Mouse (Mus musculus) forebrain, embryonic 10.5 days (tissue): ENCODE results near the gene Mitf. TPM values are rescaled to one million over a fixed set of nuclear protein-coding genes. Genes with fewer than 3 reads are reported as not detected.
A peak's percentile ranks its signal among the peaks of the same experiment; 100 is the strongest.

Experiments
- DNase-seq: peaks from one replicate; pipeline ENCODE4 v3.0.0-alpha.2; 2017; ENCODE audit warnings: low spot score; ENCODE audit errors: extremely low spot score
- H3K27ac ChIP-seq: fragments of 300-500 bp; sonication (generic); 2 replicates; pipeline ENCODE4 v1.5.1; 2016; ENCODE audit warnings: mild to moderate bottlenecking
- H3K27me3 ChIP-seq: fragments of 300-500 bp; sonication (generic); 2 replicates; pipeline ENCODE4 v1.6.1; 2016; ENCODE audit warnings: mild to moderate bottlenecking; ENCODE audit not compliant: poor library complexity, severe bottlenecking
- H3K36me3 ChIP-seq: fragments of 300-500 bp; sonication (generic); replicated peaks from 2 replicates; pipeline ENCODE4 v1.6.1; 2016; ENCODE audit warnings: mild to moderate bottlenecking, moderate library complexity
- H3K4me1 ChIP-seq: fragments of 300-500 bp; sonication (generic); 2 replicates; pipeline ENCODE4 v1.6.1; 2016
- H3K4me3 ChIP-seq: fragments of 300-500 bp; sonication (generic); 2 replicates; pipeline ENCODE4 v1.5.1; 2016; ENCODE audit warnings: mild to moderate bottlenecking, moderate library complexity
- H3K9me3 ChIP-seq: fragments of 300-500 bp; sonication (generic); 2 replicates; pipeline ENCODE4 v1.6.1; 2016; ENCODE audit warnings: mild to moderate bottlenecking, moderate library complexity
- WGBS: fragments of 180-500 bp; shearing (Covaris S2); methylation state at CpG from one replicate; pipeline ENCODE4 v1.1.7; 2016; 5-methylcytosine and 5-hydroxymethylcytosine counted together
- polyA plus RNA-seq: library from polyadenylated mRNA; unstranded; fragments of >200 nt; fragmentation: Nextera tagmentation; extraction: Ambion mirVana; gene quantifications from 2 replicates; pipeline ENCODE4 v1.2.1, GENCODE M21; 2016

The Mitf gene
- polyA plus RNA-seq, 1 experiment from 2014 or later: 2.2 TPM

GRCm38 (mm10) chr6:97937139-97937538 is 130.3 kb downstream of the Mitf start:
- Histone ChIP-seq H3K4me1 (peaks cover 50% of the 10 kb centered on the region), H3K27me3 (peaks cover 72% of the 10 kb centered on the region), H3K36me3 (no peaks in the 10 kb centered on the region), H3K27ac (0 out of 2 replicates have a peak overlapping the region, but pooled peaks have one; percentile 26), H3K4me3 (no peak overlapping the region), H3K9me3 (no peaks in the 10 kb centered on the region)
- DNase-seq: no peak
- WGBS: 59% methylated on average over 5 of the region's 5 CpGs

- peak; percentile 42 for DNase-seq
- Histone ChIP-seq H3K4me3 (peak overlapping the region; percentile 5; the same call in 1 of the 2 replicates), H3K9me3 (no peaks in the 10 kb centered on the region), H3K36me3 (no peaks in the 10 kb centered on the region), H3K27me3 (peaks cover 72% of the 10 kb centered on the region), H3K4me1 (peaks cover 56% of the 10 kb centered on the region), H3K27ac (no peak overlapping the region)
- 29% methylated on average over 11 of the region's 11 CpGs for WGBS
These were observed 131.2 kb downstream of the Mitf start for GRCm38 (mm10) chr6:97937897-97938614.

DNA sequence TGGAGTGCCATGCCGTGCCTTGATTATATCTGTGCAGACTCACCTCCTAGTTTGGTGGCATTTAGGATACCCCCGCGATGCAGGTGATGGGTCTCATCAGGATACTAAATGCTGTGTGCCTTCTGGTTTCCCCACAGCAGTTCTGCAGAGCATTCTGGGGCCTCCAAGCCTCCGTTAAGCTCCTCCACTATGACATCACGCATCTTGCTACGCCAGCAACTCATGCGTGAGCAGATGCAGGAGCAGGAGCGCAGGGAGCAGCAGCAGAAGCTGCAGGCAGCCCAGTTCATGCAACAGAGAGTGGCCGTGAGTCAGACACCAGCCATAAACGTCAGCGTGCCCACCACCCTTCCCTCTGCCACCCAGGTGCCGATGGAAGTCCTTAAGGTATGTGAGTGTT is 134.1 kb downstream of the Mitf start:
- peak; percentile 22 for DNase-seq
- Histone ChIP-seq H3K36me3 (no peaks in the 10 kb centered on the region), H3K4me3 (peak overlapping the region; percentile 11; the same call in 1 of the 2 replicates), H3K9me3 (no peaks in the 10 kb centered on the region), H3K27me3 (peaks cover 72% of the 10 kb centered on the region), H3K4me1 (peaks cover 56% of the 10 kb centered on the region), H3K27ac (peak overlapping the region; percentile 52)
- 64% methylated on average over 12 of the region's 12 CpGs for WGBS

GRCm38 (mm10) chr6:97950033-97950881 is 143.4 kb downstream of the Mitf start:
- Histone ChIP-seq H3K9me3 (no peaks in the 10 kb centered on the region), H3K27me3 (peaks cover 78% of the 10 kb centered on the region), H3K4me1 (peaks cover 34% of the 10 kb centered on the region), H3K27ac (peak overlapping the region; percentile 26; the same call in 1 of the 2 replicates), H3K36me3 (no peaks in the 10 kb centered on the region), H3K4me3 (no peak overlapping the region)
- 44% methylated on average over 13 of the region's 13 CpGs for WGBS
- DNase-seq: no peak

- H3K36me3 ChIP-seq: no peaks in the 10 kb centered on the region
- peak overlapping the region; percentile 6; the same call in 1 of the 2 replicates for H3K27ac ChIP-seq
- WGBS: 50% methylated on average over 2 of the region's 2 CpGs
- peaks cover 78% of the 10 kb centered on the region for H3K27me3 ChIP-seq
- H3K4me1 ChIP-seq: peaks cover 34% of the 10 kb centered on the region
- no peak for DNase-seq
- no peaks in the 10 kb centered on the region for H3K9me3 ChIP-seq
- H3K4me3 ChIP-seq: no peak overlapping the region
These were observed 144.0 kb downstream of the Mitf start for GRCm38 (mm10) chr6:97950882-97951245.

DNA sequence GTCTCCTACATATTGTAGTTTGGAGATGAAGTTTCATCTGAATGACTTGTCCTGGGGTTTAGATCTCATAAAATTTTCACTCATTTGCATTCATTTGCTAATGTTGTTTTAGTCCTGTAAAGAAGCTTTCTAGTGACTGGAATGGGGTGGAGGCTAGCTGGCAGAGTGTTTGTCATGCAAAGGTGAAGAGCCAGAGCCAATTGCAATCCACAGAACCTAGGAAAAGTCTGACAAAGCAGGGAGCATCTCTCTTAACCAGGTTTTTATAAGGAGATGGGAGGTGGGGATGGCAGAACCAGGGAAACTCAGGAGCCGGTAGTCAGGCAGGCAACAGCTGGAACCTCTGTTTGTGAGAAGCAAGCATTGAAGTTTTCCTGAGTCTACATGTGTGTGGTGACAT is 144.9 kb downstream of the Mitf start:
- no peaks in the 10 kb centered on the region for H3K36me3 ChIP-seq
- no peak for DNase-seq
- H3K4me3 ChIP-seq: no peak overlapping the region
- peaks cover 76% of the 10 kb centered on the region for H3K27me3 ChIP-seq
- WGBS: 68% methylated on average over 1 of the region's 1 CpGs
- H3K4me1 ChIP-seq: peaks cover 34% of the 10 kb centered on the region
- H3K27ac ChIP-seq: no peak overlapping the region
- no peaks in the 10 kb centered on the region for H3K9me3 ChIP-seq

DNA sequence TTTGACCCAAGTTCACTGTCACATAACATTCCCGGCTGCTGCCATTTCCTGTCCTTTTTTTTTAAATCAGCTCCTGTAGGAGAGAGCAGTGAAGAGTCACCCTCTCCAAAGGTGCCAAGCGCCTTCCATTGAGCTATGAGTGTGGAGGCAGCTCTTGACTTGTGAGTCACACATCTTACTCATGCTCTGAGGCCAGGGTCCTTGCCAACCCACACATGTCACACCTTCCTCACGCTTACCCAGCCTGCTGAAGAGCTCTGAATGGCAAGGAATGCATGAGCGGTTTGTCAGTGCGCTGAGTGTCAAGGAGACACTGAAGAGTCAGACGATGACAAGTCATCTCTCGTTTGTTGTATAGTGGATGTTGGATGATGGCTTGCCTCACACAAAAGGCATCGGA is 146.0 kb downstream of the Mitf start:
- Histone ChIP-seq H3K4me3 (no peak overlapping the region), H3K27ac (no peak overlapping the region), H3K27me3 (peaks cover 65% of the 10 kb centered on the region), H3K9me3 (no peaks in the 10 kb centered on the region), H3K36me3 (no peaks in the 10 kb centered on the region), H3K4me1 (peaks cover 34% of the 10 kb centered on the region)
- DNase-seq: no peak
- 85% methylated on average over 8 of the region's 8 CpGs for WGBS

DNA sequence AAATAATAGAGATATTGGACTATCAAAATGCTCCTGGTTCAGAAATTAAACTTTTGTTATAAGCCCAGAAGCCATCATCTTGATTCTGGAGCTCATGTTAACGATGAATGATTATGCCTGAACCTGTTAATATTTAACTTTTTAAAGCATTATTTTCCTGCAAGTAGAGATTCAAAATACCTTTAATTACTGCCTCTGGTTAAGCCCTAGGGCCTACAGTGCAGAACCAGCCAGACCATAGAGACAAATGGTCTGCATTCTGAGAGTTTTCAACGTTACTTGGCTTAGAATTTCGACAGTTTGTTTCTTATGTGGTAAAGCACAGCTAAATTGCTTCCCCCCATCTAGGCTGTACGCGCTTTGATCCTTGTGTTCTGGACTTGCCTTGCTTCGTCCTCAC is 149.3 kb downstream of the Mitf start:
- 90% methylated on average over 6 of the region's 6 CpGs for WGBS
- no peak overlapping the region for H3K4me3 ChIP-seq
- no peak for DNase-seq
- no peaks in the 10 kb centered on the region for H3K36me3 ChIP-seq
- H3K9me3 ChIP-seq: no peaks in the 10 kb centered on the region
- H3K27me3 ChIP-seq: peaks cover 59% of the 10 kb centered on the region
- no peak overlapping the region for H3K27ac ChIP-seq
- peaks cover 12% of the 10 kb centered on the region for H3K4me1 ChIP-seq

- no peak overlapping the region for H3K27ac ChIP-seq
- peaks cover 11% of the 10 kb centered on the region for H3K4me1 ChIP-seq
- no peak for DNase-seq
- no peaks in the 10 kb centered on the region for H3K36me3 ChIP-seq
- no peaks in the 10 kb centered on the region for H3K9me3 ChIP-seq
- no peak overlapping the region for H3K4me3 ChIP-seq
- WGBS: 96% methylated on average over 10 of the region's 10 CpGs
- H3K27me3 ChIP-seq: peaks cover 57% of the 10 kb centered on the region
These were observed 149.8 kb downstream of the Mitf start for GRCm38 (mm10) chr6:97956636-97957035.

DNA sequence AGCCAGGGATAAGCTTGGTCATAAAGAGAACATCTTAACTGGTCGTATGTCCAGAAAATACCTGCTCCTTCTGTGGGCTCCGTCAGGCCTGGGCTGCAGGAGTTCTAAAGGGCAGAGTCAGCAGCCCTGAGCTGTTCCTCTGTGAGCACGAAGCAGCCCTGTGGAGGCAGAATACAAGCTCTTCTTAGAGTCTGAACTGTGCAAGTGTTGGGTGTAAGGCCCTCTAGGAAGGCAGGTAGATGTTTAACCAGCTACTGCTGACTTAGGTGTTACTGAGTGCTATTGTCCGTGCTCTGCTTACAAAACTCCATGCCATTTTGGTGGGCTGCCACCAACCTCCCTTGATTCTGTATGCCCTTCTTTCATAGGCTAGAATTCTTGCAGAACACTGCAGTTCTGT is 151.4 kb downstream of the Mitf start:
- 86% methylated on average over 4 of the region's 4 CpGs for WGBS
- Histone ChIP-seq H3K27ac (no peak overlapping the region), H3K27me3 (peaks cover 45% of the 10 kb centered on the region), H3K9me3 (no peaks in the 10 kb centered on the region), H3K4me1 (peaks cover 9% of the 10 kb centered on the region), H3K4me3 (no peak overlapping the region), H3K36me3 (no peaks in the 10 kb centered on the region)
- DNase-seq: no peak

- Histone ChIP-seq H3K27ac (no peak overlapping the region), H3K9me3 (no peaks in the 10 kb centered on the region), H3K27me3 (peaks cover 17% of the 10 kb centered on the region), H3K36me3 (no peaks in the 10 kb centered on the region), H3K4me1 (peaks cover 9% of the 10 kb centered on the region), H3K4me3 (no peak overlapping the region)
- WGBS: 40% methylated on average over 2 of the region's 2 CpGs
- DNase-seq: no peak
These were observed 154.9 kb downstream of the Mitf start for GRCm38 (mm10) chr6:97961776-97962175.

GRCm38 (mm10) chr6:97962311-97962710 is 155.5 kb downstream of the Mitf start:
- H3K27ac ChIP-seq: no peak overlapping the region
- WGBS: 78% methylated on average over 1 of the region's 1 CpGs

DNA sequence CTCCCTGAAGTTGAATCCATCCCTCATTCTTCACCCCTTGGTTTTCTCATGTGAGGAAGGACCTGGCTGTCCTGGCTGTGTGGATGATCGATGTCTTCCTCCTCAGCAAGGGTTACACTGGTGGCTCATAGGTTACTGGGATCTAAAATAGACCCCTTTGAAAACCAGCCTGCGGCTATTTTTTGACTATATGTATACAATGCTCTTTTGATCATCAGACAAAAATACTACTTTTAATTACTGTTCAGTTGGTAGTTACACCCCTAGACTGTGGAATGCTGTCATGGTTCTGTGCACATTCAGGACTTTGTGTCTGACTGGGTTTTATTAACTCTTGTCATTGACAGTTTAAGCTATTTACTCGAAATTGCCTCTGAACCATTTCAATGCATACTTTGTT is 157.9 kb downstream of the Mitf start:
- WGBS: 81% methylated on average over 3 of the region's 3 CpGs
- H3K9me3 ChIP-seq: no peaks in the 10 kb centered on the region
- H3K27me3 ChIP-seq: peaks cover 7% of the 10 kb centered on the region
- H3K4me3 ChIP-seq: no peak overlapping the region
- no peak for DNase-seq
- H3K4me1 ChIP-seq: peaks cover 9% of the 10 kb centered on the region
- no peak overlapping the region for H3K27ac ChIP-seq
- H3K36me3 ChIP-seq: no peaks in the 10 kb centered on the region

More at GRCm38 (mm10) chr6:97962311-97962710, 155.5 kb downstream of the Mitf start:
- Histone ChIP-seq H3K36me3 (no peaks in the 10 kb centered on the region), H3K27me3 (peaks cover 17% of the 10 kb centered on the region), H3K4me1 (peaks cover 9% of the 10 kb centered on the region), H3K9me3 (no peaks in the 10 kb centered on the region), H3K4me3 (no peak overlapping the region)
- no peak for DNase-seq
